Mouse (Mus musculus) midbrain, embryonic 11.5 days (tissue): ENCODE measurements around the gene Sema3e. TPM values are rescaled to one million over a fixed set of nuclear protein-coding genes. Genes with fewer than 3 reads are reported as not detected.

ENCODE experiments used
- ATAC-seq: fragments of 200-750 bp; cut with Nextera tagmentation; 2 replicates; pipeline ENCODE4 v1.8.0; 2017; ENCODE audit warnings: moderate TSS enrichment, moderate library complexity; ENCODE audit not compliant: low FRiP score
- DNase-seq: peaks from one replicate; pipeline ENCODE4 v3.0.0; 2015; ENCODE audit warnings: low spot score; ENCODE audit errors: missing footprints
- H3K27ac ChIP-seq: fragments of 300-500 bp; sonication (generic); 2 replicates; pipeline ENCODE4 v1.5.1; 2014; ENCODE audit warnings: low read depth, low read length
- H3K27me3 ChIP-seq: fragments of 300-500 bp; sonication (generic); 2 replicates; pipeline ENCODE4 v1.6.1; 2014; ENCODE audit warnings: mild to moderate bottlenecking, low read length, moderate library complexity, mixed read lengths; ENCODE audit not compliant: control insufficient read depth, insufficient read depth
- H3K36me3 ChIP-seq: fragments of 300-500 bp; sonication (generic); 2 replicates; pipeline ENCODE4 v1.6.1; 2014; ENCODE audit warnings: mild to moderate bottlenecking, low read length, moderate library complexity, mixed read lengths; ENCODE audit not compliant: control insufficient read depth, insufficient read depth
- H3K4me1 ChIP-seq: fragments of 300-500 bp; sonication (generic); 2 replicates; pipeline ENCODE4 v1.6.1; 2014; ENCODE audit warnings: low read length; ENCODE audit not compliant: control insufficient read depth, insufficient read depth
- H3K4me2 ChIP-seq: fragments of 300-500 bp; sonication (generic); 2 replicates; pipeline ENCODE4 v1.6.1; 2014; ENCODE audit warnings: mild to moderate bottlenecking, moderate library complexity
- H3K4me3 ChIP-seq: fragments of 300-500 bp; sonication (generic); 2 replicates; pipeline ENCODE4 v1.5.1; 2014; ENCODE audit warnings: low read depth, low read length
- H3K9ac ChIP-seq: fragments of 300-500 bp; sonication (generic); 2 replicates; pipeline ENCODE4 v1.6.1; 2014; ENCODE audit warnings: low read length
- H3K9me3 ChIP-seq: fragments of 300-500 bp; sonication (generic); 2 replicates; pipeline ENCODE4 v1.6.1; 2016; ENCODE audit warnings: low read length; ENCODE audit not compliant: control insufficient read depth
- WGBS: fragments of 180-500 bp; shearing (Covaris S2); extraction: QIAGEN DNeasy Blood & Tissue Kit; methylation state at CpG from one replicate; pipeline ENCODE4 v1.1.7; 2014; 5-methylcytosine and 5-hydroxymethylcytosine counted together
- polyA plus RNA-seq: library from polyadenylated mRNA; unstranded; fragments of >200 nt; fragmentation: Nextera tagmentation; extraction: Ambion mirVana; gene quantifications from 2 replicates; pipeline ENCODE4 v1.2.1, GENCODE M21; 2014

Sema3e gene
- 1.2 and 1.8 TPM in 2 replicates for polyA plus RNA-seq

- peaks cover 5% of the 10 kb centered on the region for H3K4me1 ChIP-seq
- no peak within 1 kb of the TSS for H3K27ac ChIP-seq
- WGBS, result under 1% methylated on average over 47 of the region's 47 CpGs
- H3K27me3 ChIP-seq, result peaks cover 2% of the 10 kb centered on the region; the same call in 1 of the 2 replicates
- H3K9ac ChIP-seq, result peak within 1 kb of the TSS; percentile 59
- ATAC-seq, result peak; percentile 88
- peak; percentile 93 for DNase-seq
- peak within 1 kb of the TSS; percentile 47 for H3K4me3 ChIP-seq
- H3K9me3 ChIP-seq, result peaks cover 4% of the 10 kb centered on the region; the same call in 1 of the 2 replicates
- H3K4me2 ChIP-seq, result peak within 1 kb of the TSS; percentile 83
- H3K36me3 ChIP-seq, result no peaks in the 10 kb centered on the region
These were observed at the start of gene Sema3e for GRCm38 (mm10) chr5:14025205-14026124. TSS of gene Sema3e (plus strand) at chr5:14025276.

GRCm38 (mm10) chr5:13977576-13977975, 47.5 kb upstream of the Sema3e start:
- Histone ChIP-seq H3K4me3 (no peak overlapping the region), H3K27me3 (no peaks in the 10 kb centered on the region), H3K4me1 (0 out of 2 replicates have a peak, but pooled peaks cover 4% of the 10 kb centered on the region), H3K4me2 (no peak overlapping the region), H3K9ac (no peak overlapping the region), H3K27ac (no peak overlapping the region), H3K9me3 (no peaks in the 10 kb centered on the region), H3K36me3 (no peaks in the 10 kb centered on the region)
- DNase-seq (no peak), ATAC-seq (no peak)
- 79% methylated on average over 3 of the region's 3 CpGs for WGBS

GRCm38 (mm10) chr5:13979156-13979555, 45.9 kb upstream of the Sema3e start:
- Histone ChIP-seq H3K4me3 (no peak overlapping the region), H3K4me1 (0 out of 2 replicates have a peak, but pooled peaks cover 4% of the 10 kb centered on the region), H3K27me3 (no peaks in the 10 kb centered on the region), H3K9ac (no peak overlapping the region), H3K4me2 (no peak overlapping the region), H3K36me3 (no peaks in the 10 kb centered on the region), H3K9me3 (no peaks in the 10 kb centered on the region), H3K27ac (no peak overlapping the region)
- DNase-seq (no peak), ATAC-seq (no peak)
- WGBS, result 92% methylated on average over 4 of the region's 4 CpGs

- WGBS, result 23% methylated on average over 7 of the region's 7 CpGs
These were observed 42.5 kb upstream of the Sema3e start for GRCm38 (mm10) chr5:13982417-13983054.

GRCm38 (mm10) chr5:13983608-13984007, 41.5 kb upstream of the Sema3e start:
- no peak for ATAC-seq
- Histone ChIP-seq H3K4me2 (no peak overlapping the region), H3K27me3 (no peaks in the 10 kb centered on the region), H3K27ac (no peak overlapping the region), H3K9me3 (no peaks in the 10 kb centered on the region), H3K9ac (no peak overlapping the region), H3K4me1 (0 out of 2 replicates have a peak, but pooled peaks cover 4% of the 10 kb centered on the region), H3K36me3 (no peaks in the 10 kb centered on the region), H3K4me3 (no peak overlapping the region)
- 94% methylated on average over 4 of the region's 4 CpGs for WGBS
- DNase-seq, result no peak

More at GRCm38 (mm10) chr5:13982417-13983054, 42.5 kb upstream of the Sema3e start:
- no peaks in the 10 kb centered on the region for H3K36me3 ChIP-seq
- ATAC-seq, result peak; percentile 83
- no peak overlapping the region for H3K4me3 ChIP-seq
- H3K27me3 ChIP-seq, result no peaks in the 10 kb centered on the region
- DNase-seq, result peak; percentile 83
- H3K4me2 ChIP-seq, result no peak overlapping the region
- H3K4me1 ChIP-seq, result 0 out of 2 replicates have a peak, but pooled peaks cover 4% of the 10 kb centered on the region
- no peak overlapping the region for H3K27ac ChIP-seq
- H3K9me3 ChIP-seq, result no peaks in the 10 kb centered on the region
- H3K9ac ChIP-seq, result no peak overlapping the region

GRCm38 (mm10) chr5:13985669-13986068, 39.4 kb upstream of the Sema3e start:
- Histone ChIP-seq H3K4me2 (no peak overlapping the region), H3K4me1 (0 out of 2 replicates have a peak, but pooled peaks cover 4% of the 10 kb centered on the region), H3K9me3 (no peaks in the 10 kb centered on the region), H3K27ac (no peak overlapping the region), H3K4me3 (no peak overlapping the region), H3K36me3 (no peaks in the 10 kb centered on the region), H3K27me3 (no peaks in the 10 kb centered on the region), H3K9ac (no peak overlapping the region)
- no peak for DNase-seq
- ATAC-seq, result no peak
- 86% methylated on average over 3 of the region's 3 CpGs for WGBS

- H3K9me3 ChIP-seq, result no peaks in the 10 kb centered on the region
- 0 out of 2 replicates have a peak, but pooled peaks cover 3% of the 10 kb centered on the region for H3K4me1 ChIP-seq
- DNase-seq (no peak), ATAC-seq (no peak)
- H3K9ac ChIP-seq, result no peak overlapping the region
- 84% methylated on average over 1 of the region's 1 CpGs for WGBS
- no peak overlapping the region for H3K4me2 ChIP-seq
- no peak overlapping the region for H3K27ac ChIP-seq
- no peaks in the 10 kb centered on the region for H3K36me3 ChIP-seq
- no peaks in the 10 kb centered on the region for H3K27me3 ChIP-seq
- no peak overlapping the region for H3K4me3 ChIP-seq
These were observed 38.0 kb upstream of the Sema3e start for GRCm38 (mm10) chr5:13987123-13987522.

GRCm38 (mm10) chr5:13988023-13988422, 37.1 kb upstream of the Sema3e start:
- H3K4me2 ChIP-seq, result no peak overlapping the region
- no peaks in the 10 kb centered on the region for H3K27me3 ChIP-seq
- no peak overlapping the region for H3K9ac ChIP-seq
- WGBS, result 79% methylated on average over 2 of the region's 2 CpGs
- ATAC-seq (no peak), DNase-seq (no peak)
- H3K27ac ChIP-seq, result no peak overlapping the region
- H3K4me1 ChIP-seq, result no peaks in the 10 kb centered on the region
- H3K36me3 ChIP-seq, result no peaks in the 10 kb centered on the region
- no peak overlapping the region for H3K4me3 ChIP-seq
- no peaks in the 10 kb centered on the region for H3K9me3 ChIP-seq
